Mouse (Mus musculus) kidney, adult 2 months (tissue): ENCODE data around the gene Zfp811.

Experiments used
- CTCF ChIP-seq: fragments of 200-500 bp; conservative IDR thresholded peaks from 2 replicates; pipeline ENCODE4 v1.5.1; 2011; ENCODE audit warnings: low read depth, mild to moderate bottlenecking, control low read depth, low read length, moderate library complexity, mixed read lengths; ENCODE audit not compliant: insufficient read depth, insufficient read length
- POLR2A ChIP-seq: fragments of 200-500 bp; IDR thresholded peaks from one replicate; pipeline ENCODE4 v1.6.1; 2011; ENCODE audit warnings: low read depth, low read length, control low read depth

DNA sequence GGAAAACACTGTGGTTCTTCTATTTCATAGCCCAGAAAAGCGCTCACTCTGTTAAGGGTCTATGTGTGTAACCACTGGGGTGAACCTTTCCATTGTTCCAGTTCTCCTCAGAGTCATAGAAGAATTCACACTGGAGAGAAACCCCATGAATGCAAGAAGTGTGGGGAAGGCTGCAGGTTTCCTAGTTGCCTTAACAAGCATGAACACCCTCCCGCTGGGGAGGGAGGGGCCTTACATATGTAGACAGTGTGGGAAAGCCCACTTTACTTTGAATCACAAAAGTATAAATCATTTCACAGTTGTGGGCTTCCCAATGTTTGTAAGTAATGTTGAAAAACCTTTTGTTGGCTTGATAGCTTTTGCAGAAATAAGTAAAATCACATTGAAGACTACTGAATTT lies 31.7 kb upstream of the Zfp811 start:
- TF ChIP-seq CTCF (no peak), POLR2A (no peak)
